Mouse (Mus musculus) neutrophil, adult 5-6 weeks (primary cell): ENCODE results near the gene Six5. TPM values are rescaled to one million over a fixed set of nuclear protein-coding genes. Genes with fewer than 3 reads are reported as not detected.

Source experiments
- ATAC-seq: fragments of 151-379, 151-347 bp; 2 replicates; pipeline ENCODE4 v1.8.0; 2017; ENCODE audit warnings: mild to moderate bottlenecking, moderate TSS enrichment; ENCODE audit not compliant: insufficient number of reproducible peaks, poor library complexity, low FRiP score, severe bottlenecking; ENCODE audit errors: extremely low read depth
- total RNA-seq: library from RNA; stranded (forward); fragments of 200-1000 nt; gene quantifications from 2 replicates; pipeline ENCODE4 v1.2.3, GENCODE M21; 2017

Gene Six5
- total RNA-seq, 1 experiment from 2014 or later: not detected

DNA sequence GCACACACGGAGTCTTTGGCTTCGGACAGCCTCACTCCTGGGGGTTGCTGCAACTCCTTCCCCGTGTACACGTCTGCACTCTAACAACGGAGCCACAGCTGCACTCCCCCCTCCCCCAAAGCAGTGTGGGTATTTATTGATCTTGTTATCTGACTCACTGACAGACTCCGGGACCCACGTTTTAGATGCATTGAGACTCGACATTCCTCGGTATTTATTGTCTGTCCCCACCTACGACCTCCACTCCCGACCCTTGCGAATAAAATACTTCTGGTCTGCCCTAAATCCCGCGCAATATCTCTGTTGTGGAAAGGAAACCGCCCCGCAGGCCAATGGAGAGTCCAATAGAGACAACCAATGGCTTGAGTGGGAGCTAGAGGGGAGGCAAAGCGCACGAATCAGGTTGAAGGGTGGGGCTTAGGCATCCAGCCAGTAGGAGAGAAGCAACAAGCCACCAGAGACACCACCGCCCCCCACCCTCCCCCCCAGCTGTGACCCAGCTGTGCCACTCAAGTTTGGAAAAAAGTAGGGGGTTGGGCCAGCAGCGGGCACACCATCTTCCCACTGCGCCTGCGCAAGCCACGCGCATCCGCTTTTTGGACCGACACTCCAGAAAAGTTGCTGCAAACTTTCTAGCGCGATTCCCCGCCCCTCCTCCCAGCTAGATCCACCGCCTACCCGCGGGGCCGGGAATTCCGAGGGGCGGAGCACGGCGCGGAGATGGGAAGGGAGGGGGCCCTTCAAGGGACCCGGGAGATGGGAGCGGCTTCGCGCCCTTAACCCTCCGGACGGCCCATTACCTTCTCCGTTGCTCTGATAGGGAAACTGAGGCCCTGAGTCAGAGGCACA is 633 bp upstream of the Six5 start:
- peak; percentile 28; the same call in 1 of the 2 replicates for ATAC-seq

DNA sequence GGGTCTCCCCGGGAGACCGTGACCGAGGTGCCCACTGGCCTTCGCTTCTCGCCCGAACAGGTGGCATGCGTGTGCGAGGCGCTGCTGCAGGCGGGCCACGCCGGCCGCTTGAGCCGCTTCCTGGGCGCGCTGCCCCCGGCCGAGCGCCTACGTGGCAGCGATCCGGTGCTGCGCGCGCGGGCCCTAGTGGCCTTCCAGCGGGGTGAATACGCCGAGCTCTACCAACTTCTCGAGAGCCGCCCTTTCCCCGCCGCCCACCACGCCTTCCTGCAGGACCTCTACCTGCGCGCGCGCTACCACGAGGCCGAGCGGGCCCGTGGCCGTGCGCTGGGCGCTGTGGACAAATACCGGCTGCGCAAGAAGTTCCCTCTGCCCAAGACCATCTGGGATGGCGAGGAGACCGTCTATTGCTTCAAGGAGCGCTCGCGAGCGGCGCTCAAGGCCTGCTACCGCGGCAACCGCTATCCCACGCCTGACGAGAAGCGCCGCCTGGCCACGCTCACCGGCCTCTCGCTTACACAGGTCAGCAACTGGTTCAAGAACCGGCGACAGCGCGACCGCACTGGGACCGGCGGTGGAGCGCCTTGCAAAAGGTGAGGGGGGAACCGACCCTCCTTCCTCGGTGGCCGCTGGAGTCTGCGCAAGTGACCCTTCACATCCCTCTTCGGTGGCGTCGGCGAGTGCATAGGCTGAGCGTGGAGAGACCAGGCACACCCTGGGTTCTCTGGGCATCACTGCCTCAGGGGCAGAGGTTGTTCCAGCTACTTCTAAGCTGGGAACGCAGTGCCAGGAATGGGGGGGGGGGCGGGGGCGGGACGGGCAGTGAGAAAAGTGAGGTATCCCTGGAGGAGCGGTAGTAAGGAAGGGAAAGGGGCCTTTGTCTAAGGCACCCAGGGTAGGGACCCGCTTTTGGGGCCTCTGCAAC is 694 bp downstream of the Six5 start:
- no peak for ATAC-seq

DNA sequence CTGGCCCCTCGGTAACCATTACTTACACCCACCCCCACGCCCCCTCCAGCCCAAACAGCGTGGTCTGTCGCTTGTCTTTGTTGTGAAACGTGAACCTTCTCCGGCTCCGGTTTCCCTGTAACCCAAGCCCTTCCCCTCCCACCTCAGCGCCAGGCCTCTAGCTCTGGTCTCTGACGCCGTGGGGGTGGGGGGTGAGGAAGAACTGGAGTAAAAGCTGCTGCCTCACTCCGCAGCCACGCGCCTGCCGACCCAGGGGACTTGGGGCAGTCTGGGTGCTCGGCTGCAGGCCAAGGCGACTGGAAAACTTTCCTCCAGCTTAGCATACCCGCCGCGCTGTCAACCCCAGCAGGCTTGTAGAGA is 1.3 kb downstream of the Six5 start:
- no peak for ATAC-seq

DNA sequence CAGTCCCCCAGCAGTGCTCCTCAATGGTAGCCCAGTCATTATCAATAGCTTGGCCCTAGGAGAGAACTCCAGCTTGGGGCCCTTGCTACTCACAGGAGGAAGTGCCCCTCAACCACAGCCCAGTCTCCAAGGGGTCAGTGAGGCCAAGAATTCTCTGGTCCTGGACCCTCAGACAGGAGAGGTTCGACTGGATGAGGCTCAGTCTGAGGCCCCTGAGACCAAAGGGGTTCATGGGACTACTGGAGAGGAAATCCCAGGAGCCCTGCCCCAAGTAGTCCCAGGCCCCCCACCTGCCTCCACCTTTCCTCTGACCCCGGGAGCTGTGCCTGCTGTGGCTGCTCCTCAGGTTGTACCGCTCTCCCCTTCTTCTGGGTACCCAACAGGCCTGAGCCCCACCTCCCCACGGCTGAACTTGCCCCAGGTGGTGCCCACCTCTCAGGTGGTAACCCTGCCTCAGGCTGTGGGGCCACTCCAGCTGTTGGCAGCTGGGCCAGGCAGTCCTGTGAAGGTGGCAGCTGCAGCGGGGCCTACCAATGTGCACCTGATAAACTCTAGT is 2.1 kb downstream of the Six5 start:
- ATAC-seq: no peak

DNA sequence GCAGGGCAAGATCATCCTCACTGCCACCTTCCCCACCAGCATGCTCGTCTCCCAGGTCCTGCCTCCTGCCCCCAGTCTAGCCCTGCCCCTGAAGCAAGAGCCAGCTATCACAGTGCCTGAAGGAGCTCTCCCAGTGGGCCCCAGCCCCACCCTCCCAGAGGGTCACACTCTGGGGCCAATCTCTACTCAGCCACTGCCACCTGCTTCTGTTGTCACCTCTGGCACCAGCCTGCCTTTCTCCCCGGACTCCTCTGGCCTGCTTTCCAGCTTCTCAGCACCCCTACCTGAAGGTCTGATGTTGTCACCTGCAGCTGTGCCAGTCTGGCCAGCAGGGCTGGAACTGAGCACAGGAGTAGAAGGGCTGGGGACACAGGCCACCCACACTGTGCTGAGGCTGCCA is 2.8 kb downstream of the Six5 start:
- ATAC-seq: no peak

DNA sequence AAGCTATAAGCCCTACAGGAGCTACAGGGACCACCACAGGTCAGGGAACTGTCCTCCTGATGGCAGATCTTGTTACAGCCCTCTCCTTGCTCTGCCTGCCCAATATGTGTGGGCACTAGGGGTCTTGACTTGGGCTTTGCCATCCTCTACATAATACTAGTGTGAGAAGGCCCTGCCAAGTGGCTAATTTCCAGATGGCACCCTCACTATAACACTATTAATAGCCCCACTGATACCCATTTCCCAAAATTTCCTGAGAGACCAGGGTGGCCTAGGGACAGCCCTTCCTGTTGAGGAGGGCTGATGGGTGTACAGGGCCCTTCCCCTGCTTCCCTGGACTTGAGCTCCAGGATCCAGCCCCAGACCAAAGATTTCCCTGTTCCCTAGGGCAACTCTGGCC is 3.5 kb downstream of the Six5 start:
- no peak for ATAC-seq

DNA sequence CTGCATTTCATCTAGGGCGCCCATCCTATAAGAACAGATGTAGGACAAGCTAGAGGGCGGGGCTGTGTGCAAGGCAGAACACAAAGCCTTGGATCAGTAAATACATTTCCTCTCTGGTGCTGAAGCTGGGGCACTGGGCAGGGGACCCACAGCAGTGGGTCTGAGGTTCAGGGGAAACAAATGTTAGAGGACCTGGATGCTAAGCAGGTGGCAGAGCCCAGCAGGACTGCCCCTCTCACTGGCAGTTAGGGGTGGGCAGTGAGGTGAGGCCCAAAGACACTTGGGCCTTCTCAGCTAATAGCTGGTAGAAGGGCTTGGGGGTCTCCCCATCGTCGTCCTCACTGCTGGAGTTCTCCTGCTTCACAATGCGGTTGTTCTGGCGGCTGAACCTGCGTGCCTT is 4.4 kb downstream of the Six5 start:
- no peak for ATAC-seq

DNA sequence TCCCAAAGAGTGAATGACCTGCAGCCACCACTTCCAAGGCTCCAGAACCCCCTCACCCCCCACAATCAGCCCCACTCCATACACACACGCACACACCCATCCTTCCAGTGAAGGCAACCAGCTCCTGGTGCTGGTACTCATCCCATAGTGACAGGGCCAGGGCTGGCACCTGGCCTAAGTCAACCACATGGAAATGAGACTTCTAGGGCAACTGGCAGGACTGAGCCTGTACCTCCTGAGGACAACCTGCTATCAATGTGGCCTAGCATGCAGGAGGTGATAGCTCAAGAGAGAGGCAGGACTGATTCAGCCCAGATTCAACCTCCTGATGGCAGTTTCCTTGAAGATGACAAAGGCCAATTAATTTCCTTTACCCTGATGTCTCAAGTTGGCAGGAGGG is 5.9 kb downstream of the Six5 start:
- no peak for ATAC-seq

DNA sequence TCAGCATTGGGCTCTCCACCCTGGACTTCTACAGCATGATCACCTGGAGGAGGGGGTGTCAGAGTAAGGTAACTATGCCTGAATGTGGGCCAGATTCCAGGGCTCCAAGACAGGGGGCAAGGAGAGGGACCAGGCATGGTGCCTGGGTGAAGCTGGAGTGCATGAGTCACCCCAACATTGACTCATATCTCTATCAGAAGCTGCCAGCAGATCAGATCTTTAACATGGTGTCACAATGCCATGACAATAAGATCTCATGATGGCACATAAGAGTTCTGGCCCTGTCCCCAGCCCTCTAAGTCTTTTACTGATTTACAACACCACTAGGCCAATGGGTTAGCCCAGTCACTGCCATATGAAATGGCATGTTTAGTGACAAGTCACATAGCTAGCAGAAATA is 9.3 kb downstream of the Six5 start:
- ATAC-seq: no peak

DNA sequence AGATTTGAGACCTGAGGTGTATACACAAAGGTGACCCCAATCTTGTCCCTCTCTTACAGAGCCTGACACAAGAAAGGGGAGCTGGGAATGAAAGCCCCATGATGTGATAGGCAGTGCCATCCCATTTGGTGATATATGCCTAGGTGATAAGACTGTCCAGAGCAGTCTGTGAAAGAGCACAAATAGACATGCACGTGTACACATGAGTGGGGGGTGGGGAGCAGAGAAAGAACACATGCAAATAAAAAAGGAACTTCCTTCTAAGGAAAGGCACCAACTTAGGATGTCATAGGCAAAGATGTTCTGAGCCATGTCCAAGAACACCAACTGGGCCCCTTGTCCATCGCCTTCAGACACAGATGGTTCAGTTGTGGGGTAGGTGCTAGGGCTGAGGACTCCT is 10.1 kb downstream of the Six5 start:
- no peak for ATAC-seq

DNA sequence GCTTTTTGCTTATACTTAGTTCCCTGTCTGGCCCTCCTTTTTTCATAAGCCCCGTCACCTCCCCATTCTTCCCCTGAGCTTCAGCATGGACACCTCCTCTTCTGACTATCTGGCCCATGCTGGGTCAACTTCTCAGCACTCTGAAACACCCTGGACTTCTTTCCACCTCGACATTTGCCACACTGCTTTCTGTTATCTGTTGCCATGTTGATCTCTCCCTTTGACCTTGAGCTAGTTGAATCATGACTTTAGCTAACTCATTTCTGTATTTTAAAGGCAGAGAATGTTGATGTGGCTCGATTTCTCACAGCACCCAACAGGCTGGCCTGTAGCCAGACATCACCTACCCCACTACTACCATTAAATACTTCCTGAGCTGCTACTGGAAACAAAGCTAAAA is 13.0 kb downstream of the Six5 start:
- ATAC-seq: no peak

DNA sequence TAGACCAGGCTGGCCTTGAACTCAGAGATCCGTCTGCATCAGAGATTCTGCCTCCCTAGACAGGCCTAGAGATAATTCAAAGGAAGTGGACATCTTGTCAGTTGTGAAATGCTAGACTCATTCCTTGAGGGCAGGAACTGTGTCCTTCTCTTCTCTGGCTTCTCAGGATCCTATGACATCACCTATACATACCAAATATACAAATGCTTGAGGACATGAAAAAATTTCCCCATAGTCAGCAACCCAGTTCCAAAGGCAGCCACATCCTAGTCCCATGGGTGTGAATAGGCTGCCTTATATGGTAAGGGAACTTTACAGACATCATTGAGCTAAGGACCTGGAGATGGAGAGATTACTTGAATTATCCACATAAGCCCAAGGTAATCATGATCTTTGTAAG is 15.2 kb downstream of the Six5 start:
- ATAC-seq: no peak

DNA sequence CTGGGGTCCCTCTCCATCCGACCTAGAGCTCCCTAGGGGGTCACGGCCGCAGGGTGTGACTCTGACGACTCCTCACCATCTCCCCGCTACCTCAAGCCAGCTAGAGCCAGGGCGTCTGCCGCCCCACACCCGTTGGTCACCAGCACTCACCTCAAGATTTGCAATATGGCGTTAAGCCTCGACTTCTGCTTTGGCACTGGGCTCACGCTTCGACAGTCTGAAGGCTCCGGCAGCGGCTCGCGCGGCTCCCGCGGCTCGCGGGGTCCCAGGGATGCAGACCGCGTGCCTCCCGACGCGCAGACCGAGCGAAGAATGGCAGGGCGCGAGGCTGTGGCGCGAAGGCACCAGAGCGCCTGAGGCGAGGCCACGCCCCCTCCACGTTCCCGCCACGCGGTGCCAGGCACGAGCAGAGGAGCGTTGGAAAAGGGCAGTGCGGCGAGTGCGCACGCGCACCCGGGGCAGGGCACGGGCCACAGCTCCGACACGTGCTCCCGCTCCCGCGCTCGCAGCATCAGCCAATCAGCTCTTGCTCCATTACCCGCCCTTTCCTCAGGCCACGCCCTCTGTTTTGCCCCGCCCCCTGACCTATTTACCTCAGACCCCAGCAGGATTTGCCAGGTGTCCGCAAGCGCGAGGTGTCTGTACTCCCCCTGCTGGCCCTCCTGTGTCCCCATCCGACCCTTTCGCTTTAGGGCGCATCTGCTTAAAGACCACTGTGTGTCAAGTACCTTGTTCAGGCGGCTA is 23.8 kb downstream of the Six5 start, which contains the start of gene Gm4969:
Gene Gm4969 (minus strand): TSS at position 341 of the 744 bp plus-strand sequence.
- no peak for ATAC-seq

DNA sequence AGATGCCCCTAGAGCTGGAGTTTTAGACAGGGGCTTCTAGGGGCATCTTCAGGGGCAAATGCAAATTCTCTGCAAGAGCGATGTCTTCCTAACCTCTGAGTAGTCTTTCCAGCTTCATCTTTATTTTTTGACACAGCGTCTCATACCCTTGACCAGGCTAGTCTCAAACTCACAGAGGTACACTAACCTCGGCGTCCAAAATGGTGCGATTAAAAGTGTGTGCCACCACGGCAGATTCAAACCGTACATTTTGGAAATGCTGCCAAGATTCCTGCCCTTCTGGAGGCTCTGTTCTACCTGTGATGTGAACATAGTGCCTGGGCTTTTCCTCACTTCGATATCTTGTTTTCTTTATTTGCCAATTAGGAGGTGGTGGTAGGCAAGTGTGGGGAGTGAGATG is 24.7 kb downstream of the Six5 start:
- ATAC-seq: no peak

DNA sequence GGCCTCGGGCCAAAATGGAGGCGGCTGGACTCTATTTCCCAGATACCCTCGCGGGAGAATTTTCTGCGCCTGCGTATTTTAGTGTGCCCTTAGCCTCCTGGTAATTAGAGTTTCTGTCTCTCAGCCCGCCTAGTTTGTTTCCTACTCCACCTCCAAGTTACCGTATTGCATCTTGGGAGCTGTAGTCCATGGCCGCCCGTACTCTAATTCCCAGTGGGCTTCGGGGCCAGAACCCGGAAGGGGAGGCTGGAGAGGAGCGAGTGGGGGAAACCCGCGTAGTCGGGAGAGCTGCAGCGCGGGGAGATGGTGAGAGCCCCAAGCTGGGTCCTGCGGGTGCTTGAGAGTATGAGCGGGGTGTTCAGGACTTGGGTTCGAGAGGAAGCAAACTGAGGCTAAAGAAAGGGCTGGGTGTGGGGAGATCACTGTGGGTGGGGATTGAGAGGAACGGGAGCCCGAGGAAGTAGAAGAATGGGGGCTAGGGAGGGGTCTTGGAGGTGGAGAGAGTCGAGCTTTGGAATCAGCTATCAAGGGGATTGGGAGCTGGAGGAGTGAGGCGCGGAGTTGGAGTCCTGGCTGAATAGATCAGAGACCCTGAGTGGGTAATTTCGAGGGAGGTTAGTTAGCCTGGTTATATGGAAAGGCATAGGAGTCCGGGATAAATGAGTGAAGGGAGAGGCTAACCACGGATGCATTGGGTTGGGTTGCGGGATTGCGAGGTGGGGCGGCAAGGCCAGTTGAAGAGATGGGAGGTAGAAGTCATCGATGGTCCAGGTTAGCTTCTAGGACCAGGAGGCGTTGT is 25.4 kb downstream of the Six5 start, which contains the start of gene Fbxo46:
Gene Fbxo46 (plus strand): TSS at position 229 of the 799 bp plus-strand sequence.
- peak; percentile 100 for ATAC-seq

DNA sequence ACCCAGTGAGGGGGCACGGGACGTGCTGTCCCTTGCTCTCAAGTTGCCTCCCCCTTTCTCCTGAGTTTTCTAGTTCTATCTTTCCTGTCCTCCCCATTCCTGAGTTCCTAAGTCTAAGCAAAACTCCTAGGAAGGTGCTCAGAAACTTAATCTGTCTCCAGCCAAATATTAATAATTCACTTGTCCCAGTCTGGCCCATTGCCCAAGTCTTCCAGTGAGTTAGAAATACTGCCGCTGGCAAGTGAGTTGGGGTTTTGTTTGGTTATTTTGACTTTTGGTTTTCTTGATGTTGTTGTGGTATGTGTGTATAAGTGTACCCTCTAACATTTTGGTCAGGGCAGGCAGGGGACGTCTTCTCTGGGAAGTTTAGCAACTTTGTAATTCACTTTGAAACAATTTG is 27.3 kb downstream of the Six5 start:
- no peak for ATAC-seq

DNA sequence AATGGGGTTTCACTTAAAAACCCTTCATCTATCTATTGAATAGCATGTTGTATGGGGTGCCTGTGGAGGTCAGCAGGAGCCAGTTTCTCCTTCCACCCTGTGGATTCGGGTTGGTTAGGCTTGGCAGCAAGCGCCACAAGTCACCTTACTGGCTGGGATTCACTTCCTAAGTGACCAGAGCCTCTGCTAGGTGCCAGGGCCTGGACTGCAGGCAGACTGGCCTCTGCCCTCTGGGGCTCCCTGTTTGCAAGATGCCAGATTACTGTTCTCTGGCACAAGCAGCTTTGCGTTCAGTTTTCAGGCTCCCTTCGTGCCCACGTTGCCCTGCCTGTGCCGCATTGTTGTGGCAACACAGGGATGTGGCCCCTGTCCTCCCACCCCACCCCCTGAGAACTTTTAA is 30.3 kb downstream of the Six5 start:
- ATAC-seq: no peak

DNA sequence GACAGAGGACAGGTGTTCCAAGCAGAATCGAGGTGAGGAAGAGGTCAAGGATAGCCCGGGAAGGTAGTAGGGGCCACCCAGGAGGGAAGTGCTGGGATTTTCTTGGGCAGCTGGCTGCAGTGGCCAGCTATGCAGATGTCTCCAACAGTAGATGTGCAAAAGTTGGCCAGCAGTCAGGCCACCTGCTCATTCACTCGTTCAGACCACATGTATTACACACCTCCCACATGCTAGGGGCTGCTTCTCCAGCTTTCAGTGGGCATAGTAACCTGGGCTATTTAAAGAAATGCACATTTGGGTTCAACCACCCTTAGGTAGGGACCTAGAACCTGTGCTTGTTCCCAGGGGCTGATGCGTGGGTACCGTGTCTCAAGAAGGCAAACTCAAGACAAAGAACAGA is 33.4 kb downstream of the Six5 start:
- ATAC-seq: no peak
